Mouse (Mus musculus): Measurements from ENCODE around the gene Olfm1.

DNA sequence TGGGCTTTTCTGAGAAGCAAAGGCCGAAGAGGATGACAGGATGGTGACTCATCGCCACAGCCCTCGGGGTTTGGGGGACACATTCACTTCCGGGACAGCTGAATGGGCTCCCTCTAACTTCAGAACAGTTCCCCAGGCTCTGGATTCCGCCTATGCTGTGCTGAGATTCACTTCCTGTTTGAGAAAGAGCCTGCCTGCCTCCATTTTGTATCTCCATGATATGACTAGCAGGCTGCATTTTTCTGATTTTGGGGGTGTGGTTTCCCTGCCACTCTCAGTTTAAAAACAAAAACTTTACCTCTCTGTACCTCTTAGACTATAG, 49.4 kb downstream of the Olfm1 start:
- TF ChIP-seq FLI1 (IDR thresholded peaks at IDR 0.05; ENCODE audit: low read length) (no peak), GATA1 (IDR thresholded peaks at IDR 0.05; ENCODE audit: borderline replicate concordance, low read length) (no peak)

Measured in megakaryocyte, embryonic 14.5 days (primary cell).